ENCODE assay signal across 22 mouse cellular contexts in genomic region chr10:116815311-116816060, GRCm38 (mm10).
DNase-seq lines count a peak whose midpoint lies in the region; ATAC-seq and TF ChIP-seq lines count a peak whose summit lies in the region.
"Had no signal": no experiment of that assay in that cellular context is flagged by ENCODE, and none has a peak within 500 bp of the region (broad histone marks: within the 10 kb centered on the region; RNA-seq: fewer than 3 reads in every experiment).

No protein-coding gene starts in this region.

- H3K27ac ChIP-seq in kidney, postnatal 0 days: no peak overlapping the region
- H3K27ac ChIP-seq in limb, embryonic 12.5 days: no peak overlapping the region
- H3K27ac ChIP-seq: heart, embryonic 10.5 days; hindbrain, embryonic 12.5 days; intestine, embryonic 15.5 days; kidney, embryonic 15.5 days; layer of hippocampus, adult 2 months had no signal

- TF ChIP-seq POLR2A in brain, embryonic 14.5 days (IDR thresholded peaks at IDR 0.05; ENCODE audit: borderline replicate concordance, extremely low read depth, insufficient read depth, insufficient read length, poor library complexity, severe bottlenecking): no peak

- H3K4me2 ChIP-seq in kidney, postnatal 0 days (ENCODE audit: low read length): no peak overlapping the region
- H3K4me2 ChIP-seq in limb, embryonic 12.5 days: peak overlapping the region; percentile 15; the same call in 1 of the 2 replicates
- H3K4me2 ChIP-seq: hindbrain, embryonic 12.5 days; intestine, embryonic 15.5 days; kidney, embryonic 15.5 days; liver, embryonic 11.5 days had no signal

- no peaks in the 10 kb centered on the region for H3K27me3 ChIP-seq in kidney, postnatal 0 days (ENCODE audit: insufficient read depth, low read length)
- no peaks in the 10 kb centered on the region for H3K27me3 ChIP-seq in limb, embryonic 12.5 days
- H3K27me3 ChIP-seq: hindbrain, embryonic 12.5 days; intestine, embryonic 15.5 days had no signal

- 27% methylated on average over 15 of the region's 15 CpGs for WGBS in kidney, postnatal 0 days
- WGBS in limb, embryonic 12.5 days: 40% methylated on average over 15 of the region's 15 CpGs

- no peak for ATAC-seq in kidney, postnatal 0 days (replicated peaks; ENCODE audit: low FRiP score, low read depth)
- no peak for ATAC-seq in limb, embryonic 12.5 days (ENCODE audit: insufficient number of reproducible peaks, insufficient read depth, low FRiP score, low TSS enrichment, low read depth)
- ATAC-seq: forebrain, postnatal 0 days; intestine, embryonic 15.5 days had no signal

- DNase-seq in embryo, embryonic 11 days: peak; percentile 42
- DNase-seq in embryo, embryonic 9.5 days (ENCODE audit: extremely low spot score): no peak
- DNase-seq in kidney, postnatal 0 days (ENCODE audit: low spot score): peak; percentile 34
- no peak for DNase-seq in kidney, postnatal 4 days
- DNase-seq in brain, embryonic 14.5 days (ENCODE audit: low read depth): peak; percentile 63
- DNase-seq in cerebellum, adult 11 months: no peak
- no peak for DNase-seq in heart, postnatal 14 days
- DNase-seq: adrenal gland, adult 8-10 months; cerebellum, adult 9-11 months; forebrain, postnatal 0 days; layer of hippocampus, postnatal 36 days; lung, adult 2 months; lung, postnatal 36 days; right cerebral cortex, adult 18-20 months had no signal

- no peak overlapping the region for H3K4me3 ChIP-seq in kidney, postnatal 0 days (replicated peaks; ENCODE audit: low read depth, low read length)
- H3K4me3 ChIP-seq in limb, embryonic 12.5 days (replicated peaks): no peak overlapping the region
- H3K4me3 ChIP-seq: erythroblast, embryonic 14.5 days; heart, embryonic 10.5 days; hindbrain, embryonic 12.5 days; intestine, embryonic 15.5 days; kidney, embryonic 15.5 days; layer of hippocampus, adult 2 months had no signal

- intact Hi-C loops in heart, postnatal 14 days (cut with DNase I): no loop called here

- H3K36me3 ChIP-seq in kidney, postnatal 0 days (ENCODE audit: insufficient read depth, low read length): no peaks in the 10 kb centered on the region
- no peaks in the 10 kb centered on the region for H3K36me3 ChIP-seq in limb, embryonic 12.5 days
- H3K36me3 ChIP-seq: heart, embryonic 10.5 days; hindbrain, embryonic 12.5 days; intestine, embryonic 15.5 days; kidney, embryonic 15.5 days had no signal

- no peak overlapping the region for H3K9ac ChIP-seq in kidney, postnatal 0 days (ENCODE audit: low read depth, low read length)
- no peak overlapping the region for H3K9ac ChIP-seq in limb, embryonic 12.5 days (replicated peaks)
- H3K9ac ChIP-seq: forebrain, postnatal 0 days; hindbrain, embryonic 12.5 days; intestine, embryonic 15.5 days; kidney, embryonic 15.5 days had no signal

- TF ChIP-seq CTCF in kidney, postnatal 0 days (IDR thresholded peaks at IDR 0.05; ENCODE audit: low read depth): no peak
- TF ChIP-seq CTCF in brain, embryonic 14.5 days (IDR thresholded peaks at IDR 0.05; ENCODE audit: borderline replicate concordance, extremely low read depth, insufficient read depth, insufficient read length): no peak

- H3K9me3 ChIP-seq in kidney, postnatal 0 days (replicated peaks; ENCODE audit: low read length): no peaks in the 10 kb centered on the region
- H3K9me3 ChIP-seq in limb, embryonic 12.5 days: no peaks in the 10 kb centered on the region
- H3K9me3 ChIP-seq: heart, embryonic 10.5 days; hindbrain, embryonic 12.5 days; intestine, embryonic 15.5 days; kidney, embryonic 15.5 days had no signal

- H3K4me1 ChIP-seq in kidney, postnatal 0 days (replicated peaks; ENCODE audit: insufficient read depth, low read length): no peaks in the 10 kb centered on the region
- H3K4me1 ChIP-seq in limb, embryonic 12.5 days (replicated peaks): peaks cover 10% of the 10 kb centered on the region
- H3K4me1 ChIP-seq: heart, embryonic 10.5 days; intestine, embryonic 15.5 days had no signal

Comparison
In these comparisons a context has a peak if more than half of its experiments do, and no peak if none do; other contexts are left out.
1. DNase-seq: peak in embryo, embryonic 11 days (single experiment), kidney, postnatal 0 days (single experiment) and brain, embryonic 14.5 days (single experiment); none in embryo, embryonic 9.5 days (single experiment), kidney, postnatal 4 days (0 of 2), cerebellum, adult 11 months (single experiment) and heart, postnatal 14 days (0 of 2).